Mouse (Mus musculus): Measurements from ENCODE around the gene Slc24a1. TPM values are rescaled to one million over a fixed set of nuclear protein-coding genes. Genes with fewer than 3 reads are reported as not detected.

Gene Slc24a1
- polyA plus RNA-seq, 1 experiment from 2014 or later: not detected

Small RNAs within 50 kb of the gene (microRNA-seq; reads per million reads assigned to microRNA genes)
- not detected for gene Gm25640

Other genes with a start within 250 kb of the Slc24a1 start
- 414 and 420 TPM in 2 replicates for gene Rab11a, start 213.8 kb downstream of the Slc24a1 start, polyA plus RNA-seq (2014; fragmentation: Nextera tagmentation; extraction: Ambion mirVana)
- gene Dennd4a, start 140.3 kb downstream of the Slc24a1 start, polyA plus RNA-seq (2014; fragmentation: Nextera tagmentation; extraction: Ambion mirVana): 10.4 and 11.8 TPM in 2 replicates
- 53.2 and 56.2 TPM in 2 replicates for gene Ints14, start 9.3 kb upstream of the Slc24a1 start, polyA plus RNA-seq (2014; fragmentation: Nextera tagmentation; extraction: Ambion mirVana)
- 83.8 and 84.6 TPM in 2 replicates for gene Hacd3, start 70.1 kb upstream of the Slc24a1 start, polyA plus RNA-seq (2014; fragmentation: Nextera tagmentation; extraction: Ambion mirVana)
- 29.8 and 33.1 TPM in 2 replicates for gene Dpp8, start 80.8 kb upstream of the Slc24a1 start, polyA plus RNA-seq (2014; fragmentation: Nextera tagmentation; extraction: Ambion mirVana)
- 42.4 and 43.3 TPM in 2 replicates for gene Igdcc4, start 149.9 kb upstream of the Slc24a1 start, polyA plus RNA-seq (2014; fragmentation: Nextera tagmentation; extraction: Ambion mirVana)
- 2.0 and 2.7 TPM in 2 replicates for gene Igdcc3, start 189.6 kb upstream of the Slc24a1 start, polyA plus RNA-seq (2014; fragmentation: Nextera tagmentation; extraction: Ambion mirVana)
- gene Parp16, start 243.7 kb upstream of the Slc24a1 start, polyA plus RNA-seq (2014; fragmentation: Nextera tagmentation; extraction: Ambion mirVana): 6.0 and 6.4 TPM in 2 replicates

Measured in stomach, embryonic 14.5 days (tissue).